Mouse (Mus musculus) kidney, adult 2 months (tissue): ENCODE measurements around the gene Gpr18.

Experiments used
- CTCF ChIP-seq: fragments of 200-500 bp; conservative IDR thresholded peaks from 2 replicates; pipeline ENCODE4 v1.5.1; 2011; ENCODE audit warnings: low read depth, mild to moderate bottlenecking, control low read depth, low read length, moderate library complexity, mixed read lengths; ENCODE audit not compliant: insufficient read depth, insufficient read length
- POLR2A ChIP-seq: fragments of 200-500 bp; IDR thresholded peaks from one replicate; pipeline ENCODE4 v1.6.1; 2011; ENCODE audit warnings: low read depth, low read length, control low read depth

DNA sequence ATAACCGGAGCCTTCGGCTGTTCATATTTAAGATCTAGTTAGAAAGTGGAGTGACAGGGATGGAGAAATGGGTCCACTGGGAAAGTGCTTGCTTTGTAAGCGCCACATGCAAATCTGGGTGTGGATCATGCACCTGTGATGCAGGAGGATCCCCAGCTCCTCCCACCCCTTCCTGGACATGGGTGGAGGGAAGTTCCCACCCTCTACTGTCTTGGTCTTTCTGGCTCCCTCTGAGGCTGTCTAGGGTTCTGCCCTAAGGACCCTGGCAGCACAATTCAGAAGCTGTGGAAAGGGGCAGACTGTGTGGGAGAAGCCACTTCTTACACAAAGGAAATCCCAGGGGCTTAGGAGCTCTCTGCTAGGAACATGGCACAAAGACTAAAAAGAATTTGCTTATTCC, 16.0 kb upstream of the Gpr18 start:
- no peak for TF ChIP-seq CTCF
- TF ChIP-seq POLR2A = no peak
